Mouse (Mus musculus) hindbrain, embryonic 11.5 days (tissue): ENCODE measurements around the gene Dnaja2. TPM values are rescaled to one million over a fixed set of nuclear protein-coding genes. Genes with fewer than 3 reads are reported as not detected.

Source experiments
- ATAC-seq: fragments of 200-750 bp; cut with Nextera tagmentation; 2 replicates; pipeline ENCODE4 v1.8.0; 2017; ENCODE audit warnings: mild to moderate bottlenecking, moderate TSS enrichment, moderate library complexity; ENCODE audit not compliant: low FRiP score
- DNase-seq: peaks from one replicate; pipeline ENCODE4 v3.0.0-alpha.2; 2015; ENCODE audit warnings: low spot score
- H3K27ac ChIP-seq: fragments of 300-500 bp; sonication (generic); 2 replicates; pipeline ENCODE4 v1.5.1; 2014; ENCODE audit warnings: mild to moderate bottlenecking, low read depth, low read length
- H3K27me3 ChIP-seq: fragments of 300-500 bp; sonication (generic); 2 replicates; pipeline ENCODE4 v1.6.1; 2014; ENCODE audit warnings: mild to moderate bottlenecking, low read length, moderate library complexity, mixed read lengths; ENCODE audit not compliant: control insufficient read depth, insufficient read depth
- H3K36me3 ChIP-seq: fragments of 300-500 bp; sonication (generic); 2 replicates; pipeline ENCODE4 v1.6.1; 2014; ENCODE audit warnings: mild to moderate bottlenecking, low read length, moderate library complexity, mixed read lengths; ENCODE audit not compliant: control insufficient read depth, insufficient read depth
- H3K4me1 ChIP-seq: fragments of 300-500 bp; sonication (generic); replicated peaks from 2 replicates; pipeline ENCODE4 v1.6.1; 2014; ENCODE audit warnings: low read length, mixed read lengths; ENCODE audit not compliant: control insufficient read depth, insufficient read depth
- H3K4me2 ChIP-seq: fragments of 300-500 bp; sonication (generic); replicated peaks from 2 replicates; pipeline ENCODE4 v1.6.1; 2014; ENCODE audit warnings: mild to moderate bottlenecking, low read depth, low read length
- H3K4me3 ChIP-seq: fragments of 300-500 bp; sonication (generic); 2 replicates; pipeline ENCODE4 v1.5.1; 2014; ENCODE audit warnings: low read depth, low read length
- H3K9ac ChIP-seq: fragments of 300-500 bp; sonication (generic); 2 replicates; pipeline ENCODE4 v1.6.1; 2014; ENCODE audit warnings: low read depth, low read length
- H3K9me3 ChIP-seq: fragments of 300-500 bp; sonication (generic); 2 replicates; pipeline ENCODE4 v1.6.1; 2016; ENCODE audit warnings: low read length; ENCODE audit not compliant: control insufficient read depth
- WGBS: fragments of 180-500 bp; shearing (Covaris S2); extraction: QIAGEN DNeasy Blood & Tissue Kit; methylation state at CpG from one replicate; pipeline ENCODE4 v1.1.7; 2014; 5-methylcytosine and 5-hydroxymethylcytosine counted together
- polyA plus RNA-seq: library from polyadenylated mRNA; unstranded; fragments of >200 nt; fragmentation: Nextera tagmentation; extraction: Ambion mirVana; gene quantifications from 2 replicates; pipeline ENCODE4 v1.2.1, GENCODE M21; 2014

The Dnaja2 gene
- polyA plus RNA-seq, 1 experiment from 2014 or later: 209 TPM

DNA sequence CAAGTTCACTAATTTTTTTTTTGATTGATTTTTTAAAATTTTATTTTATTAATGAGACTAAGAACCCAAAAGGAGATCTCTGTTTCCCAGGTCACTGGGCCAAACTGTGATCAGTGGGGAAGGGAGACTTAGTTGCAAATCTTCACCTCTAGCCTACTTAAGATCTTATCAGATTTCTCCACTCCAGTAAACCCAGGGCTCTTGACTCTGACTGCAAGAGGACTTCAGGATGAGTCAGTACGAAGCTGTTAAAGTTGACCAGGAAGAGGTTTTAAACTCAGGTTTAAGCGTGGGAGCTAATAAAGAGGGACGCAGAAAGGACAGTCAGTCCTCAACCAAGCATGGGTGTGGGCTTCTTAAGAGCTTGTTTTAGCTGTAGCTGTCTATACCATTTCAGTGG is 38.2 kb upstream of the Dnaja2 start:
- Histone ChIP-seq H3K27me3 (no peaks in the 10 kb centered on the region), H3K4me3 (no peak overlapping the region), H3K4me2 (no peak overlapping the region), H3K27ac (no peak overlapping the region), H3K9me3 (no peaks in the 10 kb centered on the region), H3K4me1 (no peaks in the 10 kb centered on the region), H3K9ac (no peak overlapping the region), H3K36me3 (no peaks in the 10 kb centered on the region)
- ATAC-seq: no peak
- no peak for DNase-seq
- 95% methylated on average over 3 of the region's 3 CpGs for WGBS

DNA sequence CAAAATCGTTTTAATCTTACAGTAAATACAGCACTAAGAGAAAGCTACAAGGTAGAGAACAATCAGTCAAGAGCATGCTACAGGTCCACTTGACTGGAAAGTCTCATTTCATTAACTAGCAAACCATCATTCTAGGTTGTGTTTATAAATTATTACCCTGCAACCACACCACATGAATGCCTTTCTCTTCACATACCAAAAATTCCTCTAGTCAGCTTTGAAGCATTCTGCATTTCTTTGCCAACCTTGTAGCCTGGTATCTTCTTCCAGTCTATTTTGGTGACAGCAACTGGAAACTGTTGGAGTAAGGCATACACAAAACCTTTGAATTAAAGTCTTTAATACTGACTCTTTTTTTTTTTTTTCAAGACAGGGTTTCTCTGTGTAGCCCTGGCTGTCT is 36.4 kb upstream of the Dnaja2 start:
- no peaks in the 10 kb centered on the region for H3K4me1 ChIP-seq
- DNase-seq (no peak), ATAC-seq (no peak)
- WGBS: 93% methylated on average over 1 of the region's 1 CpGs
- H3K4me3 ChIP-seq: no peak overlapping the region
- no peaks in the 10 kb centered on the region for H3K9me3 ChIP-seq
- H3K27ac ChIP-seq: no peak overlapping the region
- no peak overlapping the region for H3K4me2 ChIP-seq
- no peaks in the 10 kb centered on the region for H3K36me3 ChIP-seq
- H3K27me3 ChIP-seq: no peaks in the 10 kb centered on the region
- no peak overlapping the region for H3K9ac ChIP-seq

DNA sequence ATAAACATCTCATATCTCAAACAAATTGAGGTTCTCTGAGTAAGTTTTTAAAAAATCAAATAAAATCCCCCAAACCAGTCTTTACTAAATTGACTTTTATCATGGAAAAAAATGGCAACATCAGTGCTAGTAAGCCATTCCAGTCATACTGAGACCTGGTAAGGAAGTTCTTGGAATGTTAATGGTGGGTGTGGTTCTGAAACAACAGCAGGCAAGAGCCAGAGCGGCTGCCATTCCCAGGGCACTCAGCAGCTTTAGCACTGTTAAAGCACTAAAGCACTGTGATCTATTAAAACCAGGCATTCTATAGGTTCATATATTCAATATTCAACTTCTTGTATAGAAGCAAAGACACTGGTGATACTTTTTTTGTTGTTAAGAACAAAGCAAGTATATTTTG is 35.1 kb upstream of the Dnaja2 start:
- Histone ChIP-seq H3K36me3 (no peaks in the 10 kb centered on the region), H3K27me3 (no peaks in the 10 kb centered on the region), H3K27ac (no peak overlapping the region), H3K9me3 (no peaks in the 10 kb centered on the region), H3K4me3 (no peak overlapping the region), H3K4me1 (no peaks in the 10 kb centered on the region), H3K4me2 (no peak overlapping the region), H3K9ac (no peak overlapping the region)
- DNase-seq (no peak), ATAC-seq (no peak)
- WGBS: 71% methylated on average over 1 of the region's 1 CpGs

DNA sequence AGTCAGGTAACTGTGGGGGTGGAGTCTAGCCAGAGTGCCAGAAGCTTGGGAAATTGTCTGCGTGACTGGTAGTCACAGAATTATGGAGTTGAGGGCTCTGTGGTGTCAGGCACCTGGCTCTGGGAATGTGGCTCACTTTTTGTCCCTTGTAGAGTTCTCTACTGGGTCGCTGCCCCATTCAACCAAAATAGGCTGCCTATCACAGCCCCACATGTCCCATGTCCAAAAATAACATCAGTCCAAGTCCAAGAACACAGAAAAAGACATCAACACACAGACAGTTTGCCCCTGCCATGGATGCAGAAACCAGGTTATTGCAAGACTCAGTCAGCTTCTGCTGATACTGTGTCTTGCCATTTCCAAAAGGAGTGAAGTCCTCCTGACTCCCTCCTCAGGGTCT is 33.5 kb upstream of the Dnaja2 start:
- ATAC-seq (no peak), DNase-seq (no peak)
- Histone ChIP-seq H3K9me3 (no peaks in the 10 kb centered on the region), H3K4me1 (no peaks in the 10 kb centered on the region), H3K4me2 (no peak overlapping the region), H3K9ac (no peak overlapping the region), H3K27me3 (no peaks in the 10 kb centered on the region), H3K27ac (no peak overlapping the region), H3K36me3 (no peaks in the 10 kb centered on the region), H3K4me3 (no peak overlapping the region)
- 75% methylated on average over 2 of the region's 2 CpGs for WGBS

DNA sequence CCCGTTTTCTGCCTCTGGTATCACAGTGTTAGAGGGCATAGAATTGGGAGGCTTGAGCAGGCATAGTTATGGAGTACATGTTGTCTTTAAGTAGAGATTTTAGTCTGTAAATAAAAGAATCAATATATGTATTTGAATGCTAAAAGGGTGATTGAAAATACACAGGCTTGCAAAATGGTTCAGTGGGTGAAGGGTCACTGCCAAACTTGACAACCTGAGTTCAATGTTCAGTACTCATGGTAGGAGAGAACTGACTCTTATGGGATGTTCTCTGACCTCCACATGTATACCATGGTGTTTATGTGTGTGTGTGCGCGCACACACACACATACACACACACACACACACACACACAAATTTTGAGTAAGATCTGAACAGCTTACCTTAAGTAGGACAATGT is 22.5 kb upstream of the Dnaja2 start:
- H3K9ac ChIP-seq: no peak overlapping the region
- H3K4me3 ChIP-seq: no peak overlapping the region
- H3K27ac ChIP-seq: no peak overlapping the region
- DNase-seq (no peak), ATAC-seq (no peak)
- WGBS: 94% methylated on average over 3 of the region's 3 CpGs
- no peak overlapping the region for H3K4me2 ChIP-seq
- H3K9me3 ChIP-seq: no peaks in the 10 kb centered on the region
- H3K36me3 ChIP-seq: no peaks in the 10 kb centered on the region
- H3K4me1 ChIP-seq: no peaks in the 10 kb centered on the region
- no peaks in the 10 kb centered on the region for H3K27me3 ChIP-seq

DNA sequence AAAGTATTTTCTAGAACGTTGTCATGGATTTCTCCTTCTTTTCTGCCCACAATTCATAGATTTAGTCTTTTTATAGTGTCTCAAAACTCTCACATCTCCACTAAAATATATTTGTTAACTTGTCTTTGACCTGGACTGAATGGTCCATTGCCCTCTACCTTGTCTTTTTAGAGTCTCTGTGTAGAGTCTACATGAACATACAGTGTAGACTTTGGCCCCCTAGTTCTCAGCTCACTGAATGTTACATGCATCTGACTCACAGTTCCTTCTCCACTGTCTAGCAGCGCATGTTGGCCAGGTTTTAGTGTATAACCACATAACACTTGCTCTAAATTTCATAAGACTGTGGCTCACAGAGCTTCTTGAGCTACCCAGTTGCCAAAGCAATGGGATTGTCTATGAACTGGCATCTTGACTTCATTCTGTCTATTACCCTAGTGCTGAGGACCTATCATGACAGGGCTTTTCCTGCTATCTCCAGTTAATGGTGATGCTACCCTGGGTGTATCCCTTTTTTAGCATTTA is 18.9 kb upstream of the Dnaja2 start:
- Histone ChIP-seq H3K9ac (no peak overlapping the region), H3K9me3 (no peaks in the 10 kb centered on the region), H3K4me1 (no peaks in the 10 kb centered on the region), H3K27ac (no peak overlapping the region), H3K4me2 (no peak overlapping the region), H3K27me3 (no peaks in the 10 kb centered on the region), H3K4me3 (no peak overlapping the region), H3K36me3 (no peaks in the 10 kb centered on the region)
- DNase-seq: no peak
- 86% methylated on average over 2 of the region's 2 CpGs for WGBS
- no peak for ATAC-seq

DNA sequence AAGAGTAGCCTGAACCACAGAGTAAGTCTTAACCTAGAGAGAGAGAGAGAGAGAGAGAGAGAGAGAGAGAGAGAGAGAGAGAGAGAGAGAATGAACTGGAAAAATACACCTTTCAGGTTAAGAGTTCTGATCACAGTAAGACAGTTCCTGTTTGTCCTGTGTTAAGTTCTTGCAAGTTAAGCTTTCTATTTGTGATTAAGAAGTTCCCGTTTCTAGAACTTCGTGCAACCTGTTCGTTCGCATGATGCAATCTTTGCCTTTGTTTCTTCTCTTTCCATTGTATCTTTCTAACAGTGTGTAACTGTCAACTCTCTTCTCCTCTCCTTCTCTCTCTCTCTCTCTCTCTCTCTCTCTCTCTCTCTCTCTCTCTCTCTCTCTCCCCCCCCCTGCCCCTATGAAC is 15.3 kb upstream of the Dnaja2 start:
- WGBS: 90% methylated on average over 4 of the region's 4 CpGs

DNA sequence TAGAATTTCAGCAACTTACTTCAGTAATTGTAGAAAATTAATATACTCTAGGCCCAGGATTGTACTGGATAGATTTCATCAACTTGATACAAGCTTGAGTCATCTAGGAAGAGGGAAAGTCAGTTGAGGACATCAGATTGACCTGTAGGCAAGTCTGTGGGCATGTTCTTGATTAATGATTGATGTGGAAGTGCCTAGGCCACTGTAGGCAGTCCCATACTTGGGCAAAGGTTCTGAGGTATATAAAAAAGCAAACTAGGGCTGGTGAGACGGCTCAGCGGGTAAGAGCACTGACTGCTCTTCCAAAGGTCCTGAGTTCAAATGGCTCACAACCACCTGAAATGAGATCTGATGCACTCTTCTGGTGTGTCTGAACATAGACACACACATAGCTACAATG is 12.7 kb upstream of the Dnaja2 start:
- DNase-seq (no peak), ATAC-seq (no peak)
- H3K9me3 ChIP-seq: no peaks in the 10 kb centered on the region
- 95% methylated on average over 2 of the region's 2 CpGs for WGBS
- no peaks in the 10 kb centered on the region for H3K36me3 ChIP-seq
- H3K4me2 ChIP-seq: no peak overlapping the region
- H3K27me3 ChIP-seq: no peaks in the 10 kb centered on the region
- no peak overlapping the region for H3K4me3 ChIP-seq
- no peaks in the 10 kb centered on the region for H3K4me1 ChIP-seq
- no peak overlapping the region for H3K27ac ChIP-seq
- no peak overlapping the region for H3K9ac ChIP-seq

More for the DNA sequence above, 15.3 kb upstream of the Dnaja2 start:
- H3K9ac ChIP-seq: no peak overlapping the region
- H3K4me1 ChIP-seq: no peaks in the 10 kb centered on the region
- no peaks in the 10 kb centered on the region for H3K9me3 ChIP-seq
- no peak for ATAC-seq
- no peak overlapping the region for H3K4me3 ChIP-seq
- no peaks in the 10 kb centered on the region for H3K36me3 ChIP-seq
- H3K27me3 ChIP-seq: no peaks in the 10 kb centered on the region
- no peak overlapping the region for H3K27ac ChIP-seq
- DNase-seq: no peak
- no peak overlapping the region for H3K4me2 ChIP-seq

DNA sequence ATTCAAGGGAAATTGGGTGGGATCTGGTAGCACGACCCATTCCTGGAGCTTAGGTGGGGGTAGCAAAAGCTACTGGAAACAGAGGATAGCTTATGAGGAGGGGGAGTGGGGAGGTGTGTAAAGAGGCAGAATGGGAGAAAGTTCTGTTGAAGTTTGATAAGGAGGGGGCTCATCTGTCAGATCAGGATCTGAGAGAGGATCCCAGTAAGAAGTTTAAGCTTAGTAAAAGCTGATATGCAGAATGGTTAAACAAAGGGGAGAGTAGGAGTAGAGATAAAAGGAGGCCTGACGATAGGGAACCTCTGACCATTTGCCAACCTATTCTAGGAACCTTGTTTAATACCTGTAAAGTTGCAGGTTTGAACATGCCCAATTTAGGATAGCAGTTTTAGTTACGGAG is 10.0 kb upstream of the Dnaja2 start:
- ATAC-seq (no peak), DNase-seq (no peak)
- Histone ChIP-seq H3K4me1 (no peaks in the 10 kb centered on the region), H3K27me3 (no peaks in the 10 kb centered on the region), H3K4me2 (no peak overlapping the region), H3K9ac (no peak overlapping the region), H3K36me3 (no peaks in the 10 kb centered on the region), H3K9me3 (no peaks in the 10 kb centered on the region), H3K27ac (no peak overlapping the region), H3K4me3 (no peak overlapping the region)
- 83% methylated on average over 3 of the region's 3 CpGs for WGBS
